ENCODE assay signal across 16 mouse cellular contexts in the genomic region with DNA sequence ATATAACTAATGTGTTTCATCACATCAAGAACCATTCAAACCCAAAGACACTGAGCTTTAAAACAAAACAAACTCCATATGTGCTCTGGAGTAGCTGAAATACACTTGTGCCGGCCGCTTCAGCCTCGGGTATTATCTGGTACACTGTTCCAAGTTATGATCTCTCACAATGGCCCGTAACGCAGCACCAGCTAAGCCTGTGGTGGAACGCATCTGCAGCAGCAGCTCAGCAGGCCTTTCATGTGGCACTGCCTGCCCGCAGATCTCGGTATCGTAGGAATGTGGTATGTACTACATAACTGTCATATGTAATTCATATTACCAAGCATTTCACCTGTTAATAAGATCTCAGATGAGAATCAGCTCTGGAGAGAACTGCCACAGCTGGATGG.
A peak's percentile ranks its signal among the peaks of the same experiment; 100 is the strongest.
DNase-seq lines count a peak whose midpoint lies in the region; ATAC-seq lines count a peak whose summit lies in the region.
"Had no signal": no experiment of that assay in that cellular context is flagged by ENCODE, and none has a peak within 500 bp of the region (broad histone marks: within the 10 kb centered on the region; RNA-seq: fewer than 3 reads in every experiment).

No protein-coding gene starts in this region.

- H3K9me3 ChIP-seq in limb, embryonic 12.5 days, result no peaks in the 10 kb centered on the region
- H3K9me3 ChIP-seq: forebrain, embryonic 12.5 days; heart, embryonic 15.5 days had no signal

- peak; percentile 11 for DNase-seq in CD4-positive, CD25-positive, alpha-beta regulatory T cell, adult 2 months (ENCODE audit: low read depth, low spot score)
- DNase-seq in CD4-positive helper T cell, adult 2 months (ENCODE audit: low read depth, low spot score), result peak; percentile 30
- peak; percentile 57 to 65 for DNase-seq in thymus, adult 18-20 months
- DNase-seq in yolk sac, embryonic 10.5 days (ENCODE audit: low spot score), result no peak
- DNase-seq in ovary, adult 18-20 months (ENCODE audit: low spot score), result no peak
- no peak for DNase-seq in layer of hippocampus, adult 11-12 months (ENCODE audit: low spot score)
- DNase-seq: adrenal gland, postnatal 25 days; cerebellum, adult 8-10 months; kidney, adult 9 months; lung, adult 18-20 months; lung, postnatal 36 days; midbrain, embryonic 14.5 days had no signal

- H3K36me3 ChIP-seq in limb, embryonic 12.5 days, result no peaks in the 10 kb centered on the region
- H3K36me3 ChIP-seq: forebrain, embryonic 12.5 days; heart, embryonic 15.5 days had no signal

- H3K9ac ChIP-seq in limb, embryonic 12.5 days (replicated peaks), result no peak overlapping the region
- H3K9ac ChIP-seq: forebrain, embryonic 12.5 days; heart, embryonic 15.5 days had no signal

- 52% methylated on average over 9 of the region's 9 CpGs for WGBS in limb, embryonic 12.5 days

- H3K27ac ChIP-seq in limb, embryonic 12.5 days, result peak overlapping the region; percentile 32; the same call in 1 of the 2 replicates
- H3K27ac ChIP-seq: heart, embryonic 15.5 days had no signal

- ATAC-seq in CD4-positive, CD25-positive, alpha-beta regulatory T cell, adult 4 months, result no peak
- ATAC-seq in limb, embryonic 12.5 days (ENCODE audit: insufficient number of reproducible peaks, insufficient read depth, low FRiP score, low TSS enrichment, low read depth), result no peak

- no peaks in the 10 kb centered on the region for H3K27me3 ChIP-seq in limb, embryonic 12.5 days
- H3K27me3 ChIP-seq: forebrain, embryonic 12.5 days; heart, embryonic 15.5 days had no signal

- H3K4me2 ChIP-seq in limb, embryonic 12.5 days, result no peak overlapping the region
- H3K4me2 ChIP-seq: forebrain, embryonic 12.5 days; heart, embryonic 15.5 days had no signal

- peaks cover 28% of the 10 kb centered on the region for H3K4me1 ChIP-seq in limb, embryonic 12.5 days (replicated peaks)

- H3K4me3 ChIP-seq in limb, embryonic 12.5 days (replicated peaks), result no peak overlapping the region
- H3K4me3 ChIP-seq: forebrain, embryonic 12.5 days; heart, embryonic 15.5 days had no signal

Comparison
In these comparisons a context has a peak if more than half of its experiments do, and no peak if none do; other contexts are left out.
1. DNase-seq: peak in CD4-positive, CD25-positive, alpha-beta regulatory T cell, adult 2 months (single experiment), CD4-positive helper T cell, adult 2 months (single experiment) and thymus, adult 18-20 months (2 of 2); none in yolk sac, embryonic 10.5 days (single experiment), ovary, adult 18-20 months (single experiment) and layer of hippocampus, adult 11-12 months (single experiment).